Mouse (Mus musculus): ENCODE data around the gene Prkag3. TPM values are rescaled to one million over a fixed set of nuclear protein-coding genes. Genes with fewer than 3 reads are reported as not detected.

Gene Prkag3
- not detected for total RNA-seq (2021)
- long read RNA-seq, experiment 1 = 0 reads
- long read RNA-seq, experiment 2 = 0 reads

DNA sequence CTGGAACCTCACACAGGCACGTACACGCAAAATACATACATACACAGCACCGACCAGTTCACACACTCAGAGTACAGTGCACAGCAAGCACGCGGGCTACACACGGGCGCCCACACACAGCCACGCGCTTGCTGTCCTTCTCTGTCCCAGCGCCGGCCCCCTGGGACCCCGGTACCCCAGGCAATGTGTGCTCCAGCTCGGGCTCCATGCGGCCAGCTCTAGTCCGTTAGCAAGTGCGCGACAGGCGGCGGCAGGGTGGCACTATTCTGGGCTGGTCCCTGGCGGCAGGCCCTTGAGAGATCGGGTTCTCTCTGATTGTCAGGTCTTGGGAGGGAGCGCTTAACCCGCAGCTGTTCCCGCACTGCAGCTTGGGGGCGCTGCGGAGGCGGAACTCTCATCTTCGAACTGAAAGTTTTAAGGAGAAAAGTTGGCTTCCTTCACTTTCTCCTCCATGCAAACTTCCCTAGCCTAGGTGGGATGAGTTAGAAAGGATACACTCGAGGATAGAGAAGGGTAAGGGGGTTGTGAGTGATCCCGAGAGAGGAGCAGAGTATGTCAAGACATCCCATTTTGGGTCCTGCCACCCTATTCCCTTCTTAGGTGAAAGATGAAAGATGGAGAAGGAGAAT, at the start of gene Prkag3:
Gene Prkag3 (minus strand): TSS at position 579 of the 629 bp plus-strand sequence.
- Histone ChIP-seq H3K4me3 (peak within 1 kb of the TSS; percentile 14; the same call in 1 of the 2 replicates), H3K27ac (no peak within 1 kb of the TSS)
- peak; percentile 2 to 26 for DNase-seq (ENCODE audit: low spot score in 2 of 2)
- peak; percentile 77 for TF ChIP-seq CTCF (conservative IDR thresholded peaks at IDR 0.05)

DNA sequence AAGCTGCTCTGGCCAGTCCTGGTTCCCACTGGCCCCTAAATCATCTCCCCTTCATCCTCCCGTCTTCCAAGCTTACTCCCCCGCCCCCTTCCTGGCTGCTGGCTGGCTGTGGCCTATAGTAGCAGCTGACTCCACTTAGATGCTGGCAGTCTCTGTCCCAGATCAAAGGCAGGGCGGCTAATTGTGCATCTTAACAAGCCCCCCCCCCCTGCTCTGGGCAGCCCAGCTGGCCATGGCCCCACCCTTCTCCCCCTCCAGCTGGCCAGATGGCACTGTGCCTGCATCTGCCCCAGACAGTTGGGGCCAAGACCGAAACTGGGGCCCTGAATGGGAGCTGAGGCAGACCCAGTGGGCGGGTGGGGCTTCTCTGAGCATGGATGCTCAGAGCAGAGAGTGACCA, 48.4 kb upstream of the Prkag3 start:
- DNase-seq (ENCODE audit: low spot score in 2 of 2) = no peak
- no peak overlapping the region for H3K4me3 ChIP-seq
- no peak for TF ChIP-seq CTCF (conservative IDR thresholded peaks at IDR 0.05)
- no peak overlapping the region for H3K27ac ChIP-seq

GRCm38 (mm10) chr1:74795145-74795529, 46.1 kb upstream of the Prkag3 start:
- no peak for TF ChIP-seq CTCF (conservative IDR thresholded peaks at IDR 0.05)
- Histone ChIP-seq H3K27ac (no peak overlapping the region), H3K4me3 (no peak overlapping the region)
- DNase-seq (ENCODE audit: low spot score in 2 of 2) = no peak

GRCm38 (mm10) chr1:74794487-74795144, 45.6 kb upstream of the Prkag3 start:
- TF ChIP-seq CTCF (conservative IDR thresholded peaks at IDR 0.05) = no peak
- Histone ChIP-seq H3K4me3 (peak overlapping the region; percentile 22; the same call in 1 of the 2 replicates), H3K27ac (no peak overlapping the region)
- no peak for DNase-seq (ENCODE audit: low spot score in 2 of 2)

DNA sequence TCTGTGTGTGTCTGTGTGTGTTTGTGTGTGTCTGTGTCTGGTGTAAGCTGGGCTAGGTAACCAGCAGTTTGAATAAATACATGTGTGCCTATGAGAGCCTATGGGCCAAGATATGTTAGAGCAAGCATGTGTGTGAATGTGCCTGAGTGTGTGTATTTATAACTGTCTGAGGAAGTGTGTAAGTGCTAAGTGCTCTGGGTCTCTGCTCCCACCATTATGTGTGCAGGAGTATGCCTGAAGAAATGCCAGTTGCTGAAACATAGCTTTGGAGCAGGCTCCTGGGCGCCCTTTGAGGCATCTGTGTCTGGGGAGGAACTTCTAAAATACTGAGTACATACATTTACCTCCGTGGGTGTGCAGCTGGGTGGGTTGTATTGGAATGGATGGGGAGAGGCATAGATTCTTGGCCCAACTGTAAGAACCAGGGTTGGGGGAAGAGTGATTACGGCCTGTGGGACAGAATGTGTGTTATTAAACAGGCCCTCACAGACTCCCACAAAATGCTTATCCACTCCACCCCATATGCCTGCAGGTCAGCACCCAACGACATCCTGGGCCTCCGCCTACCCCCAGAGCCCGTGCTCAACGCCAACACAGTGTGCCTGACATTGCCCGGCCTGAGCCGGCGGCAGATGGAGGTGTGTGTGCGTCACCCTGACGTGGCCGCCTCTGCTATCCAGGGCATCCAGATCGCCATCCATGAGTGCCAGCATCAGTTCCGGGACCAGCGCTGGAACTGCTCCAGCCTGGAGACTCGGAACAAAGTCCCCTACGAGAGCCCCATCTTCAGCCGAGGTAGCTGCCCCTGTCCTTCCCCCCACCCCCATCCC, 44.0 kb upstream of the Prkag3 start:
- DNase-seq (ENCODE audit: low spot score in 2 of 2) = no peak

GRCm38 (mm10) chr1:74791249-74791648, 42.2 kb upstream of the Prkag3 start, which contains the start of gene Wnt10a:
TSS of gene Wnt10a (plus strand) at chr1:74791516.
- Histone ChIP-seq H3K27ac (no peak within 1 kb of the TSS), H3K4me3 (peak within 1 kb of the TSS; percentile 38)
- no peak for TF ChIP-seq CTCF (conservative IDR thresholded peaks at IDR 0.05)
- no peak for DNase-seq (ENCODE audit: low spot score in 2 of 2)

More for the DNA sequence above, 44.0 kb upstream of the Prkag3 start:
- no peak overlapping the region for H3K27ac ChIP-seq
- TF ChIP-seq CTCF (conservative IDR thresholded peaks at IDR 0.05) = no peak
- H3K4me3 ChIP-seq = no peak overlapping the region

- H3K4me3 ChIP-seq = no peak overlapping the region
- no peak overlapping the region for H3K27ac ChIP-seq
- no peak for DNase-seq (ENCODE audit: low spot score in 2 of 2)
- TF ChIP-seq CTCF (conservative IDR thresholded peaks at IDR 0.05) = no peak
Observed at GRCm38 (mm10) chr1:74790095-74790494, 41.1 kb upstream of the Prkag3 start.

- Histone ChIP-seq H3K4me3 (no peak overlapping the region), H3K27ac (no peak overlapping the region)
- DNase-seq (ENCODE audit: low spot score in 2 of 2) = no peak
- TF ChIP-seq CTCF (conservative IDR thresholded peaks at IDR 0.05) = no peak
Observed at GRCm38 (mm10) chr1:74788603-74789176, 39.7 kb upstream of the Prkag3 start.

DNA sequence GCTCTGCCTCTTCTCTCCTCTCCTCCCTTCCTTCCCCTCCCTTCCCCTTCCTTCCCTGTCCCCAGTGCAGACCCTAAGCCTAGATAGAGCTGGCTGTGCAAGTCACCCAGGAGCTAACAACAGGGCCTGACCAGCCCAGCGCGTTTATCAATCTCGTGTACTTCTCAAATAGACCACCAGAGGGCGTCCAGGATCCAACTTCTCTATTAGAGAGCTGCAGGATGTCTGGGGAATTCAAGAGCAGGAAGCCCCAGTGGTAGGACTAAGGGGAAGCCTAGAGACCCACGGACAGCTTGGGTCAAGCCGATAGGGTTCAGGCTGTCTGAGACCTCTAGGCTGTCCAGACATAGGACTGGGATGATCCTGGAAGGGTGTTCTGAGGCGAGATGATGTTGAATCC, 38.8 kb upstream of the Prkag3 start:
- DNase-seq (ENCODE audit: low spot score in 2 of 2) = peak; percentile 81 to 88
- no peak overlapping the region for H3K27ac ChIP-seq
- H3K4me3 ChIP-seq = no peak overlapping the region
- peak; percentile 84 for TF ChIP-seq CTCF (conservative IDR thresholded peaks at IDR 0.05)

- peak; percentile 80 for TF ChIP-seq CTCF (conservative IDR thresholded peaks at IDR 0.05)
- Histone ChIP-seq H3K4me3 (peak overlapping the region; percentile 50), H3K27ac (no peak overlapping the region)
- DNase-seq (ENCODE audit: low spot score in 2 of 2) = no peak
Observed at GRCm38 (mm10) chr1:74784041-74784759, 35.2 kb upstream of the Prkag3 start.

DNA sequence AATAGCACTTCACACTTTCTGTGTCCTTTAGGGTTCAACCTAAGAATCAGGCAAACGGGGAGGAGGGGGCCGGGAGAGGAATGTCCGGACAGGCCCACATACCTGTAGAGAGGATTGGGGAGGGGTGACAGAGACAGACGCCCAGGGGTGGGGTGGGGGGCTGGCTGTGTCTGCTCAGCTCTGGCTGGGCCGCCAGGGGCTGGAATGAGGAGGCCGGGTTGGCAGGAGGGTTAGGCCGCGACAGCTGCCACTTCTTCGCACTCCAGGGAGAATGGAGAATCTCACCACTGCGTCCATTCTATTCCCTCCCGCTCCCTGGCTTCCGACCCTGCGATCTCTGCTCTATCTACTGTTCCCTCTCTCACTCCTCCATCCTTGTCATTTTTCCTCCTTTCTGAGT, 34.5 kb upstream of the Prkag3 start:
- Histone ChIP-seq H3K4me3 (peak overlapping the region; percentile 50), H3K27ac (no peak overlapping the region)
- DNase-seq (ENCODE audit: low spot score in 2 of 2) = no peak
- TF ChIP-seq CTCF (conservative IDR thresholded peaks at IDR 0.05) = no peak

DNA sequence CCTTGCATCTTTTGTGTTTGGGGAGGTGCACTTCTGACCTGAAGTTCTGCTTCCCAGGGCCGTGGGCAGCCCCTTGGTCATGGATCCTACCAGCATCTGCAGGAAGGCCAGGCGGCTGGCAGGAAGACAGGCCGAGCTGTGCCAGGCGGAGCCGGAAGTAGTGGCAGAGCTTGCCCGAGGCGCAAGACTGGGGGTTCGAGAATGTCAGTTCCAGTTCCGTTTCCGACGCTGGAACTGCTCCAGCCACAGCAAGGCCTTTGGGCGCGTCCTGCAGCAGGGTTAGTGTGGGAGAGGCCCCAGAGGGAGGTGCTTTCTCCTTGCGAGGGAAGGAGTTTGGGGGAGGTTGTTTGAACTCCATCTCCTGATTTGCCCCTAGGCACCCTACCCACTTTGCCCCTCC, 33.0 kb upstream of the Prkag3 start:
- TF ChIP-seq CTCF (conservative IDR thresholded peaks at IDR 0.05) = no peak
- Histone ChIP-seq H3K27ac (no peak overlapping the region), H3K4me3 (no peak overlapping the region)
- no peak for DNase-seq (ENCODE audit: low spot score in 2 of 2)
